Comparison of ENCODE assay signal across 41 mouse cellular contexts in genomic region chr8:12621550-12622222, GRCm38 (mm10). TPM values are rescaled to one million over a fixed set of nuclear protein-coding genes. Genes with fewer than 3 reads are reported as not detected.
A peak's percentile ranks its signal among the peaks of the same experiment; 100 is the strongest.
DNase-seq lines count a peak whose midpoint lies in the region; ATAC-seq and TF ChIP-seq lines count a peak whose summit lies in the region.
"Had no signal": no experiment of that assay in that cellular context is flagged by ENCODE, and none has a peak within 500 bp of the region (broad histone marks: within the 10 kb centered on the region; RNA-seq: fewer than 3 reads in every experiment).

No protein-coding gene starts in this region.

- no peak for TF ChIP-seq POLR2A in heart, adult 2 months (IDR thresholded peaks at IDR 0.05; ENCODE audit: insufficient read depth, low read depth, low read length)

- H3K4me3 ChIP-seq in left cerebral cortex, adult 2 months, result no peak overlapping the region
- no peak overlapping the region for H3K4me3 ChIP-seq in heart, adult 2 months
- H3K4me3 ChIP-seq: embryonic facial prominence, embryonic 10.5 days; embryonic facial prominence, embryonic 15.5 days; kidney, embryonic 15.5 days; liver, embryonic 12.5 days; midbrain, embryonic 12.5 days; neural tube, embryonic 13.5 days; stomach, embryonic 15.5 days had no signal

- no peak; the same call in 1 of the 2 replicates for TF ChIP-seq CTCF in left cerebral cortex, adult 2 months (IDR thresholded peaks at IDR 0.05)
- TF ChIP-seq CTCF in heart, adult 2 months (IDR thresholded peaks at IDR 0.05), result no peak

- no peaks in the 10 kb centered on the region for H3K27me3 ChIP-seq in heart, adult 2 months (ENCODE audit: control insufficient read depth, insufficient read depth, low read length)
- H3K27me3 ChIP-seq: embryonic facial prominence, embryonic 15.5 days; kidney, embryonic 15.5 days; liver, embryonic 12.5 days; midbrain, embryonic 12.5 days; neural tube, embryonic 13.5 days; Patski; stomach, embryonic 15.5 days had no signal

- peak; percentile 17 for DNase-seq in left cerebral cortex, adult 11 months (ENCODE audit: low spot score)
- DNase-seq in left cerebral cortex, postnatal 4 days, result no peak
- DNase-seq in left cerebral cortex, adult 2 months (ENCODE audit: extremely low spot score in 1 of 2, low spot score in 2 of 2), result peak; percentile 40 to 51
- peak; percentile 61 to 64 for DNase-seq in right cerebral cortex, adult 2 months (ENCODE audit: low spot score in 2 of 2)
- peak; percentile 51 for DNase-seq in telencephalon, adult 2 months (ENCODE audit: low read depth, low spot score)
- no peak for DNase-seq in heart, adult 2 months
- no peak for DNase-seq in urinary bladder, postnatal 25 days (ENCODE audit: low spot score)
- DNase-seq: adrenal gland, postnatal 14 days; cerebellum, adult 2 months; cerebellum, postnatal 25 days; gastrocnemius, postnatal 25 days; heart, adult 11 months; heart, postnatal 36 days; kidney, adult 11 months; kidney, postnatal 25 days; liver, postnatal 0 days; lung, postnatal 36 days; thymus, postnatal 14 days had no signal

- 95% methylated on average over 18 of the region's 18 CpGs for WGBS in heart, adult 2 months

- H3K79me2 ChIP-seq in heart, adult 2 months (replicated peaks; ENCODE audit: control insufficient read depth, insufficient read depth, low read length), result no peaks in the 10 kb centered on the region

- no peak for TF ChIP-seq EP300 in heart, adult 2 months (IDR thresholded peaks at IDR 0.05; ENCODE audit: insufficient read depth, low read depth, low read length)

- no peaks in the 10 kb centered on the region for H3K36me3 ChIP-seq in heart, adult 2 months (ENCODE audit: control insufficient read depth, insufficient read depth, low read length)

- H3K4me1 ChIP-seq in heart, adult 2 months (ENCODE audit: control insufficient read depth, insufficient read depth, low read length), result no peaks in the 10 kb centered on the region
- H3K4me1 ChIP-seq: embryonic facial prominence, embryonic 10.5 days; embryonic facial prominence, embryonic 15.5 days; kidney, embryonic 15.5 days; liver, embryonic 12.5 days; stomach, embryonic 15.5 days had no signal

- peak overlapping the region; percentile 30 for H3K27ac ChIP-seq in left cerebral cortex, adult 2 months
- no peak overlapping the region for H3K27ac ChIP-seq in heart, adult 2 months
- H3K27ac ChIP-seq: embryonic facial prominence, embryonic 10.5 days; embryonic facial prominence, embryonic 15.5 days; hindbrain, embryonic 14.5 days; kidney, embryonic 15.5 days; liver, embryonic 12.5 days; midbrain, embryonic 12.5 days; neural tube, embryonic 13.5 days; stomach, embryonic 15.5 days had no signal

- no peak for ATAC-seq in erythroblast, adult 5-6 weeks (replicated peaks; ENCODE audit: low FRiP score, poor library complexity, severe bottlenecking)
- ATAC-seq: forebrain, embryonic 14.5 days; liver, embryonic 12.5 days; liver, postnatal 0 days; Patski had no signal

- no peak overlapping the region for H3K9ac ChIP-seq in heart, adult 2 months (ENCODE audit: low read depth, low read length)
- H3K9ac ChIP-seq: embryonic facial prominence, embryonic 15.5 days; hindbrain, embryonic 14.5 days; kidney, embryonic 15.5 days; liver, embryonic 12.5 days; liver, postnatal 0 days; midbrain, embryonic 12.5 days; neural tube, embryonic 13.5 days; stomach, embryonic 15.5 days had no signal

- intact Hi-C loops in left cerebral cortex, postnatal 4 days (cut with DNase I), result no loop called here
- intact Hi-C loops in left cerebral cortex, adult 2 months (cut with DNase I), result no loop called here
- intact Hi-C loops in heart, adult 2 months (cut with DNase I), result no loop called here

RNA-seq across cellular contexts. Expression of gene Spaca7, which starts 48.9 kb away (rescaled TPM):
- not detected for total RNA-seq in left cerebral cortex, postnatal 4 days (2021)
- total RNA-seq in left cerebral cortex, adult 2 months (2021), result not detected
- not detected for total RNA-seq in heart, adult 2 months (2021)
- not detected in 2 replicates for polyA plus RNA-seq in heart, adult 2 months (2012; rRNA removed)
- total RNA-seq in erythroblast, adult 5-6 weeks (2015; ENCODE audit: low replicate concordance), result not detected in 2 replicates
- total RNA-seq in erythroblast, adult 5-6 weeks (2017; ENCODE audit: low replicate concordance), result not detected in 2 replicates
- total RNA-seq: adrenal gland, postnatal 14 days; gastrocnemius, adult 18-20 months; gastrocnemius, postnatal 25 days; heart, postnatal 36 days; layer of hippocampus, adult 18-20 months; layer of hippocampus, postnatal 10 days; left cerebral cortex, postnatal 10 days; megakaryocyte, adult 5-6 weeks; MEL had no signal
- polyA plus RNA-seq: brain, embryonic 14.5 days; cerebellum, adult 2 months; embryonic facial prominence, embryonic 10.5 days; embryonic facial prominence, embryonic 15.5 days; forebrain, embryonic 14.5 days; heart, embryonic 11.5 days; heart, embryonic 16.5 days; hindbrain, embryonic 14.5 days; limb, embryonic 14.5 days; liver, embryonic 12.5 days; liver, postnatal 0 days; lung, embryonic 16.5 days; midbrain, embryonic 12.5 days; neural tube, embryonic 13.5 days; stomach, embryonic 15.5 days; urinary bladder, adult 2 months had no signal

RNA-seq across cellular contexts. Expression of gene Tubgcp3, which starts 50.4 kb away (rescaled TPM):
- total RNA-seq in left cerebral cortex, postnatal 4 days (2021), result 10 to 100 TPM; 33.9 to 37.2 TPM
- 10 to 100 TPM; 35.3 to 36.1 TPM for total RNA-seq in left cerebral cortex, adult 2 months (2021)
- 10 to 100 TPM; 13.1 to 14.0 TPM for total RNA-seq in heart, adult 2 months (2021)
- polyA plus RNA-seq in heart, adult 2 months (2012; rRNA removed), result 20.2 and 34.4 TPM in 2 replicates
- 21.9 and 25.3 TPM in 2 replicates for total RNA-seq in erythroblast, adult 5-6 weeks (2015; ENCODE audit: low replicate concordance)
- total RNA-seq in erythroblast, adult 5-6 weeks (2017; ENCODE audit: low replicate concordance), result 24.0 and 27.0 TPM in 2 replicates

Comparison
In these comparisons a context has a peak if more than half of its experiments do, and no peak if none do; other contexts are left out.
1. DNase-seq: peak in left cerebral cortex, adult 11 months (single experiment), left cerebral cortex, adult 2 months (2 of 2), right cerebral cortex, adult 2 months (2 of 2) and telencephalon, adult 2 months (single experiment); none in left cerebral cortex, postnatal 4 days (single experiment), heart, adult 2 months (0 of 2) and urinary bladder, postnatal 25 days (single experiment).